9 mouse cellular contexts compared by ENCODE assay signal in the genomic region with DNA sequence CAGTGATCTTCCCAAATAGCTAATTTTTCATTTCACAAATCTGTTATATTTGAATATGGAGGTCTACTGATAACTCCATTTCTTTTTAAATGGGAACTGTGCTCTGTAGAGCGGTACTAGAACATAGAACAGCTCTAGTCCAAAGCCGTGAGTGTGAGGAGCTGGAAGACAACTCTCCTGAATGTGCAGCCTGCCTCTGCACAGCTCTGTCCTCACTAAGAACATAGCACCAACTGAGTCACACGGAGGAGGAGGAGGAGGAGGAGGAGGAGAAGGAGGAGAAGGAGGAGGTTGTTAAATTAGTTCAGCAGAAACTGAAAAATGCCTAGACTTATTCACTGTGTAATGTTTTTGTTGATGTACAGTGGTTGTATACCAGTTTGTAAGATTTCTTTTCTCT.
"Had no signal": no experiment of that assay in that cellular context is flagged by ENCODE, and none has a peak within 500 bp of the region (broad histone marks: within the 10 kb centered on the region; RNA-seq: fewer than 3 reads in every experiment).

No protein-coding gene starts in this region.

- H3K9me3 ChIP-seq: lung, embryonic 15.5 days; megakaryocyte, embryonic 14.5 days; midbrain, embryonic 13.5 days; midbrain, embryonic 15.5 days; neural tube, embryonic 12.5 days had no signal

- H3K27ac ChIP-seq: lung, embryonic 15.5 days; macrophage; midbrain, embryonic 13.5 days; midbrain, embryonic 15.5 days; neural tube, embryonic 12.5 days had no signal

- H3K27me3 ChIP-seq: lung, embryonic 15.5 days; megakaryocyte, embryonic 14.5 days; midbrain, embryonic 13.5 days; midbrain, embryonic 15.5 days; neural tube, embryonic 12.5 days had no signal

- H3K4me2 ChIP-seq: lung, embryonic 15.5 days; midbrain, embryonic 11.5 days; midbrain, embryonic 13.5 days; midbrain, embryonic 15.5 days; neural tube, embryonic 12.5 days had no signal

- H3K4me3 ChIP-seq: lung, embryonic 15.5 days; megakaryocyte, embryonic 14.5 days; midbrain, embryonic 13.5 days; midbrain, embryonic 15.5 days; neural tube, embryonic 12.5 days had no signal

- DNase-seq: thymus, adult 18-20 months had no signal

- H3K9ac ChIP-seq: liver, postnatal 0 days; lung, embryonic 15.5 days; midbrain, embryonic 13.5 days; midbrain, embryonic 15.5 days; neural tube, embryonic 12.5 days had no signal

- H3K4me1 ChIP-seq: lung, embryonic 15.5 days; midbrain, embryonic 15.5 days; neural tube, embryonic 12.5 days had no signal

- ATAC-seq: midbrain, embryonic 13.5 days had no signal
